Mouse (Mus musculus) brain, embryonic 14.5 days (tissue): ENCODE results near the gene Thumpd3. TPM values are rescaled to one million over a fixed set of nuclear protein-coding genes. Genes with fewer than 3 reads are reported as not detected.

Source experiments
- DNase-seq: peaks from one replicate; pipeline ENCODE4 v3.0.0-alpha.2; 2011; ENCODE audit warnings: low read depth
- CTCF ChIP-seq: fragments of 200-500 bp; IDR thresholded peaks from 2 replicates; pipeline ENCODE4 v1.5.1; 2012; ENCODE audit warnings: inconsistent platforms, mild to moderate bottlenecking, moderate library complexity, borderline replicate concordance; ENCODE audit not compliant: insufficient read depth, insufficient read length; ENCODE audit errors: extremely low read depth
- POLR2A ChIP-seq: fragments of 200-500 bp; IDR thresholded peaks from 2 replicates; pipeline ENCODE4 v1.6.1; 2012; ENCODE audit warnings: mild to moderate bottlenecking, inconsistent platforms, borderline replicate concordance; ENCODE audit not compliant: poor library complexity, insufficient read depth, insufficient read length, severe bottlenecking; ENCODE audit errors: extremely low read depth
- polyA plus RNA-seq: library from polyadenylated mRNA; depleted of rRNA; stranded (reverse); fragments of >200 nt; gene quantifications from 2 replicates; pipeline ENCODE4 v1.2.3, GENCODE M21; 2012

Gene Thumpd3
- polyA plus RNA-seq, 1 experiment, result 28.5 TPM

- DNase-seq, result no peak
- TF ChIP-seq CTCF (no peak), POLR2A (no peak)
Observed at GRCm38 (mm10) chr6:113063363-113063762, 17.3 kb downstream of the Thumpd3 start.

- TF ChIP-seq CTCF (no peak), POLR2A (no peak)
- DNase-seq, result no peak
Observed at GRCm38 (mm10) chr6:113065186-113065585, 19.2 kb downstream of the Thumpd3 start.

GRCm38 (mm10) chr6:113069154-113069553 is 23.1 kb downstream of the Thumpd3 start:
- TF ChIP-seq POLR2A, result no peak
- no peak for TF ChIP-seq CTCF

DNA sequence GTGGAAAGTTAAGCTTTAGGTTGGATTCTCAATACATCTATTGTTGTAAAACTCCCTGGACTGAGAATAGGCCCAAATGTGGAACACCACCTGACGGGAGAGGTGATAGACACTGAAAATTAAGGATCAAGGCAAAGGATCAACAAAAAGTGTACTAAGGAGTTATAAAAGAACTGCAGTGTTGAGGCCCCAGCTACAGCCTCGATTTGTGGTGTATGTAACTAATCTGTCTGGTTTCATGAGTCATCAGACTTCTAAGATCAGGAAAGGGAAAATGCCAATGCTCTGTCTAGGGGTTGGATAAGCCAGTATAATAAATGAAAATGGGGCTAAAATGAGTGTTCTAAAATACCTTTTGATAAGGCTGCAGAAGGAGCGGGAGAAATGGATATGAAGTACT is 29.2 kb downstream of the Thumpd3 start:
- TF ChIP-seq CTCF, result no peak
- no peak for TF ChIP-seq POLR2A
- DNase-seq, result no peak

More at GRCm38 (mm10) chr6:113069154-113069553, 23.1 kb downstream of the Thumpd3 start:
- no peak for DNase-seq

GRCm38 (mm10) chr6:113076012-113076685 is 30.1 kb downstream of the Thumpd3 start:
- no peak for DNase-seq
- TF ChIP-seq POLR2A (0 out of 2 replicates have a peak, but pooled peaks have one; percentile 12), CTCF (peak; percentile 10; the same call in 1 of the 2 replicates)

GRCm38 (mm10) chr6:113076686-113077516 is 30.9 kb downstream of the Thumpd3 start, which contains the start of gene Setd5:
Setd5 (plus strand) TSS chr6:113077365.
- peak; percentile 99 for DNase-seq
- TF ChIP-seq POLR2A, result peak; percentile 76
- no peak for TF ChIP-seq CTCF

GRCm38 (mm10) chr6:113077569-113078030 is 31.6 kb downstream of the Thumpd3 start:
- TF ChIP-seq CTCF (no peak), POLR2A (no peak)
- DNase-seq, result peak; percentile 43

- TF ChIP-seq CTCF (no peak), POLR2A (no peak)
- DNase-seq, result peak; percentile 60
Observed at GRCm38 (mm10) chr6:113078031-113078721, 32.2 kb downstream of the Thumpd3 start.

- peak; percentile 90 for DNase-seq
- TF ChIP-seq POLR2A, result no peak
- TF ChIP-seq CTCF, result no peak
Observed at GRCm38 (mm10) chr6:113079492-113079891, 33.5 kb downstream of the Thumpd3 start.

DNA sequence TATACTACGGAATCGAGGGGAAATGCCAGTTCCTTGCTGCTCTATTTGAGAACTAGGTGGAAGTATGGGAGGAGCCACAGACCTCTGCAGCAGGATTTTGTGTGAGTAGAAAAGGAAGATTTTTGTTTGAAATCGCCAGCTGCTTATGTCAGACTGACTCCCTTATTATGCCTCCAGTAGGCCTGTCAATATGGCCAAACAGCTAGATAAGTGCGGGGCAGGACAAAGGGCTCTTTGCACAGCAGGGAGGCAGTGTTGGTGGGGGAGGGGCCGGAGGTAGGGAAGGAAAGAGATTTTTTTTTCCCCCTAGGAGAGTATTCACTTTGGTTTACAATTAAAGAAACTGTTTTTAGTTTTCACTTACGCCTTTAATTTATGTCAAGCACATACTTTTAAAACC is 36.2 kb downstream of the Thumpd3 start:
- peak; percentile 75 for DNase-seq

DNA sequence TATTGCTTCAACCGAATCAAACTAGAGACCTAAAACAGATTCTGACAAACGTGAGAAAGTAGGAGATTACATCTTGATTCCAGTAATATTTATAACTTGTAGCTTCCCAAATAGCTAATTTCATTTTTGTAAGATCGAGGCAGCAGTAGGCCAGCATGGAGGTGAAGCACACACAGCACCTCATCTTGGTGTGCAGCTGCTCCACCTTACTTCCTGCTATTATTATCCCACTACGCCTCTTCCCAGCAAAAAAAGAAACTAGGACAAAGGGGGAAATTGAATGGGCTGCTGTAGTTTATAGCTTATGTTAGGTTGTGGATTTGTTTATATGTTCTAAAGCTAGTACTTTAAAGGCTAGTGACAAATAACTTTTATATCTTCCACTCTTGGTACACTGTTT is 38.6 kb downstream of the Thumpd3 start:
- DNase-seq, result no peak
- TF ChIP-seq CTCF, result no peak
- no peak for TF ChIP-seq POLR2A

More for the DNA sequence above, 36.2 kb downstream of the Thumpd3 start:
- TF ChIP-seq POLR2A (no peak), CTCF (no peak)
